Mouse (Mus musculus): ENCODE results near the gene Ift88.

GRCm38 (mm10) chr14:57391621-57392020 lies 32.2 kb upstream of the Ift88 start:
- TF ChIP-seq CTCF (IDR thresholded peaks at IDR 0.05; ENCODE audit: low read depth, low read length) = no peak
- no peak for TF ChIP-seq GATA2 (IDR thresholded peaks at IDR 0.05; ENCODE audit: borderline replicate concordance, low read depth, low read length)

Measured in G1E (cell line).